Mouse (Mus musculus) small intestine, adult 2 months (tissue): ENCODE measurements around the gene Olfr959.

Experiments
- CTCF ChIP-seq: fragments of 200-500 bp; IDR thresholded peaks from 2 replicates; pipeline ENCODE4 v1.5.1; 2012; ENCODE audit warnings: low read depth, mild to moderate bottlenecking, control low read depth, inconsistent platforms, low read length, moderate library complexity, mixed read lengths; ENCODE audit not compliant: insufficient replicate concordance, insufficient read length; ENCODE audit errors: extremely low read depth
- POLR2A ChIP-seq: fragments of 200-500 bp; IDR thresholded peaks from 2 replicates; pipeline ENCODE4 v1.6.1; 2012; ENCODE audit warnings: low read depth, mild to moderate bottlenecking, control low read depth, inconsistent platforms, low read length, moderate library complexity

DNA sequence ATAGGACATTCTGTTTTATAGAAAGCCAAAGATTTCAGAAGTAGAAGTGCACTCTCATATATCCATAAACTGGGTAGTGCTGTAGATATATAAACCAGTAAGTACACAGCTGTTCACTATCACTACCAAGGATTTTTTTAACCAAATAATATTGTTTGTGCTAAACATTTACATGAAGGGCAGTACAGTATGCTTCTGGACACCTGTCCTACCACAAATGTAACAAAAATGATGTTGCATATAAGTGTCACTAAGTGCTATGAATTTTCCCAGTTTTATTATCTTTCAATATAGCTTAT, 17.1 kb downstream of the Olfr959 start:
- no peak for TF ChIP-seq CTCF
- no peak for TF ChIP-seq POLR2A
